ENCODE assay signal across 8 mouse cellular contexts in the genomic region with DNA sequence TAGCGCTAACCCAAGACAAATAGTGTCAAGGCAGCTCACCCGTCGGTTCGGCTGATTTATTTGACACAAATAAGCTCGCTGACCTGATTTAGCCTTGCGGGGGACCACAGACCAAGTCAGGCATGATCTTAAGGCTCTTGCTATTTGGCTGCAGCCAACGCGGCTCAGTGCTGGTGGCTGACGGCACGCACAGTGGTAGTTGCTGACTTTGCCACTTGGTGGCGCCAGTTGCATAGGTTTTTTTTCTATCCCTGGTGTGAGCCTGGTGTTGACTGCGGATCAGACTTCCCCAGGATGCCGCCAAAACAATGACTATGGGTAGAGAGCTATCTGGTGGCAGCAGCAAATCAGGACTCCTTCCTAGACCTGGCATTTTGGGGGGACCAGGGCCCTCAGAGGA. TPM values are rescaled to one million over a fixed set of nuclear protein-coding genes. Genes with fewer than 3 reads are reported as not detected.
DNase-seq lines count a peak whose midpoint lies in the region; ATAC-seq and TF ChIP-seq lines count a peak whose summit lies in the region.

No protein-coding gene starts in this region.

- H3K4me1 ChIP-seq in forebrain, embryonic 10.5 days = peaks cover 25% of the 10 kb centered on the region
- peaks cover 14% of the 10 kb centered on the region for H3K4me1 ChIP-seq in heart, embryonic 15.5 days (replicated peaks)
- H3K4me1 ChIP-seq in liver, embryonic 13.5 days (replicated peaks) = peaks cover 3% of the 10 kb centered on the region; the same call in 1 of the 2 replicates
- H3K4me1 ChIP-seq in neural tube, embryonic 12.5 days = peaks cover 9% of the 10 kb centered on the region
- peaks cover 6% of the 10 kb centered on the region for H3K4me1 ChIP-seq in testis, adult 2 months (ENCODE audit: control insufficient read depth, insufficient read depth, low read length)

- H3K9ac ChIP-seq in heart, embryonic 15.5 days = no peak overlapping the region
- no peak overlapping the region for H3K9ac ChIP-seq in liver, embryonic 13.5 days
- no peak overlapping the region for H3K9ac ChIP-seq in neural tube, embryonic 12.5 days

- H3K36me3 ChIP-seq in forebrain, embryonic 10.5 days (replicated peaks) = no peaks in the 10 kb centered on the region; the same call in 1 of the 2 replicates
- H3K36me3 ChIP-seq in heart, embryonic 15.5 days = no peaks in the 10 kb centered on the region
- no peaks in the 10 kb centered on the region for H3K36me3 ChIP-seq in liver, embryonic 13.5 days
- H3K36me3 ChIP-seq in neural tube, embryonic 12.5 days = no peaks in the 10 kb centered on the region
- no peaks in the 10 kb centered on the region for H3K36me3 ChIP-seq in testis, adult 2 months (ENCODE audit: control insufficient read depth, insufficient read depth, low read length)

- ATAC-seq in heart, embryonic 15.5 days (replicated peaks; ENCODE audit: insufficient number of reproducible peaks, insufficient read depth, low FRiP score, low read depth) = peak; percentile 38; the same call in 1 of the 2 replicates
- ATAC-seq in liver, embryonic 13.5 days (ENCODE audit: low read depth) = peak; percentile 63
- peak; percentile 86 for ATAC-seq in neural tube, embryonic 12.5 days (ENCODE audit: low FRiP score, low read depth)

- H3K27ac ChIP-seq in forebrain, embryonic 10.5 days = no peak overlapping the region
- H3K27ac ChIP-seq in heart, embryonic 15.5 days = no peak overlapping the region
- H3K27ac ChIP-seq in liver, embryonic 13.5 days = no peak overlapping the region
- H3K27ac ChIP-seq in neural tube, embryonic 12.5 days = no peak overlapping the region
- no peak overlapping the region for H3K27ac ChIP-seq in testis, adult 2 months (ENCODE audit: control insufficient read depth, insufficient read depth, low read depth, low read length)

- H3K27me3 ChIP-seq in forebrain, embryonic 10.5 days (ENCODE audit: poor library complexity, severe bottlenecking) = peaks cover 67% of the 10 kb centered on the region
- H3K27me3 ChIP-seq in heart, embryonic 15.5 days = peaks cover 65% of the 10 kb centered on the region
- H3K27me3 ChIP-seq in liver, embryonic 13.5 days = peaks cover 39% of the 10 kb centered on the region
- peaks cover 9% of the 10 kb centered on the region; the same call in 1 of the 2 replicates for H3K27me3 ChIP-seq in neural tube, embryonic 12.5 days (replicated peaks)
- H3K27me3 ChIP-seq in testis, adult 2 months (ENCODE audit: control insufficient read depth, insufficient read depth, low read length) = no peaks in the 10 kb centered on the region

- no peak overlapping the region for H3K4me2 ChIP-seq in heart, embryonic 15.5 days
- no peak overlapping the region for H3K4me2 ChIP-seq in liver, embryonic 13.5 days
- peak overlapping the region; percentile 42 for H3K4me2 ChIP-seq in neural tube, embryonic 12.5 days (replicated peaks)

- H3K4me3 ChIP-seq in forebrain, embryonic 10.5 days = peak overlapping the region; percentile 29; the same call in 1 of the 2 replicates
- H3K4me3 ChIP-seq in heart, embryonic 15.5 days = no peak overlapping the region
- H3K4me3 ChIP-seq in liver, embryonic 13.5 days (replicated peaks) = no peak overlapping the region
- H3K4me3 ChIP-seq in neural tube, embryonic 12.5 days = no peak overlapping the region
- H3K4me3 ChIP-seq in testis, adult 2 months (ENCODE audit: control insufficient read depth, low read depth, low read length) = no peak overlapping the region

- peak; percentile 82 for DNase-seq in CD4-positive, CD25-positive, alpha-beta regulatory T cell, adult 2 months (ENCODE audit: low read depth, low spot score)
- peak; percentile 92 for DNase-seq in brain, embryonic 14.5 days (ENCODE audit: low read depth)
- peak; percentile 90 for DNase-seq in forebrain, embryonic 10.5 days (ENCODE audit: extremely low spot score, low spot score)
- DNase-seq in kidney, postnatal 14 days = peak; percentile 90
- DNase-seq in liver, embryonic 13.5 days = peak; percentile 45

- WGBS in forebrain, embryonic 10.5 days = 2% methylated on average over 13 of the region's 13 CpGs
- WGBS in heart, embryonic 15.5 days = 2% methylated on average over 13 of the region's 13 CpGs
- 3% methylated on average over 13 of the region's 13 CpGs for WGBS in liver, embryonic 13.5 days (ENCODE audit: insufficient replicate concordance)
- 1% methylated on average over 13 of the region's 13 CpGs for WGBS in neural tube, embryonic 12.5 days

- no peaks in the 10 kb centered on the region for H3K9me3 ChIP-seq in forebrain, embryonic 10.5 days
- no peaks in the 10 kb centered on the region for H3K9me3 ChIP-seq in heart, embryonic 15.5 days (replicated peaks)
- H3K9me3 ChIP-seq in liver, embryonic 13.5 days (replicated peaks) = no peaks in the 10 kb centered on the region
- H3K9me3 ChIP-seq in neural tube, embryonic 12.5 days = no peaks in the 10 kb centered on the region

- no peak for TF ChIP-seq POLR2A in brain, embryonic 14.5 days (IDR thresholded peaks at IDR 0.05; ENCODE audit: borderline replicate concordance, extremely low read depth, insufficient read depth, insufficient read length, poor library complexity, severe bottlenecking)
- TF ChIP-seq POLR2A in testis, adult 2 months (IDR thresholded peaks at IDR 0.05; ENCODE audit: control insufficient read depth, low read depth, low read length) = no peak

- TF ChIP-seq CTCF in brain, embryonic 14.5 days (IDR thresholded peaks at IDR 0.05; ENCODE audit: borderline replicate concordance, extremely low read depth, insufficient read depth, insufficient read length) = peak; percentile 96
- TF ChIP-seq CTCF in testis, adult 2 months (IDR thresholded peaks at IDR 0.05; ENCODE audit: control insufficient read depth, insufficient read depth, insufficient replicate concordance, low read depth, low read length) = peak; percentile 91; the same call in 1 of the 2 replicates

RNA-seq across cellular contexts. Expression of a gene that starts 24.0 kb away (rescaled TPM):
- polyA plus RNA-seq in brain, embryonic 14.5 days (2012; rRNA removed) = 20.2 and 22.7 TPM in 2 replicates
- polyA plus RNA-seq in forebrain, embryonic 10.5 days (2016; fragmentation: Nextera tagmentation; extraction: Ambion mirVana) = 11.1 and 12.1 TPM in 2 replicates
- polyA plus RNA-seq in heart, embryonic 15.5 days (2015; fragmentation: Nextera tagmentation; extraction: Ambion mirVana) = 5.0 and 5.8 TPM in 2 replicates
- polyA plus RNA-seq in liver, embryonic 13.5 days (2015; fragmentation: Nextera tagmentation; extraction: Ambion mirVana) = 1.6 and 1.8 TPM in 2 replicates
- 13.8 and 14.4 TPM in 2 replicates for polyA plus RNA-seq in neural tube, embryonic 12.5 days (2016; fragmentation: Nextera tagmentation; extraction: Ambion mirVana)
- polyA plus RNA-seq in testis, adult 2 months (2012; rRNA removed) = 3.0 and 3.4 TPM in 2 replicates

RNA-seq across cellular contexts. Expression of a gene that starts 24.1 kb away (rescaled TPM):
- polyA plus RNA-seq in brain, embryonic 14.5 days (2012; rRNA removed) = 79.6 and 97.9 TPM in 2 replicates
- 4.3 and 4.9 TPM in 2 replicates for polyA plus RNA-seq in forebrain, embryonic 10.5 days (2016; fragmentation: Nextera tagmentation; extraction: Ambion mirVana)
- 0.97 and 1.6 TPM in 2 replicates for polyA plus RNA-seq in heart, embryonic 15.5 days (2015; fragmentation: Nextera tagmentation; extraction: Ambion mirVana)
- polyA plus RNA-seq in liver, embryonic 13.5 days (2015; fragmentation: Nextera tagmentation; extraction: Ambion mirVana) = 0.29 and 0.41 TPM in 2 replicates
- 9.6 and 11.3 TPM in 2 replicates for polyA plus RNA-seq in neural tube, embryonic 12.5 days (2016; fragmentation: Nextera tagmentation; extraction: Ambion mirVana)
- polyA plus RNA-seq in testis, adult 2 months (2012; rRNA removed) = 6.8 and 8.0 TPM in 2 replicates
